Mouse (Mus musculus): Measurements from ENCODE around the gene Crxos.
"Not testable (repeated sequence)": the region's sequence is repeated elsewhere in the genome, so short reads cannot be mapped to it uniquely, and the experiment has no call there.

The Crxos gene

DNA sequence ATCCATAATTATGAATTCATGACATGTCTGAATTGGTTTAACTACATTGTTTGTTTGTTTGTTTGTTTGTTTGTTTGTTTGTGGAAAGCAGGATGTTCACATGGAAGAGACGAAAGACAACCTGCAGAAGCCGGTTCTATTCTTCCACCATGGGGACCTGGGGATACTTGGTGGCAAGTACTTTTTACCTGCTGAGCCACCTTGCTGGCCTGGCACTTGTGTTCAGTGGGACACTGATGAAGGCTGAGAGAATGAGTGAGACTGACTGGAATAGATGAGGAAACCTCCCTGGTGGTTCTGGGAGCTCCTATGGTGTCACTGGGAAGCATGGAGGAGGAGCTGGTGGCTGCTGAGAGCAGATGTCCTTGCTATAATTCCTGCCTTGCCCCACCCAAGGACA lies at the start of gene Crxos:
Crxos (plus strand) TSS at position 301 of the 400 bp plus-strand sequence.
- DNase-seq (ENCODE audit: low spot score) = no peak

- no peak for DNase-seq (ENCODE audit: low spot score)
These were observed 42.8 kb upstream of the Crxos start, which contains the start of gene Obox6 for GRCm38 (mm10) chr7:15839578-15839977. Gene Obox6, minus strand, starts transcription at chr7:15839678.

- no peak for DNase-seq (ENCODE audit: low spot score)
These were observed 22.8 kb upstream of the Crxos start for GRCm38 (mm10) chr7:15859657-15860056.

DNA sequence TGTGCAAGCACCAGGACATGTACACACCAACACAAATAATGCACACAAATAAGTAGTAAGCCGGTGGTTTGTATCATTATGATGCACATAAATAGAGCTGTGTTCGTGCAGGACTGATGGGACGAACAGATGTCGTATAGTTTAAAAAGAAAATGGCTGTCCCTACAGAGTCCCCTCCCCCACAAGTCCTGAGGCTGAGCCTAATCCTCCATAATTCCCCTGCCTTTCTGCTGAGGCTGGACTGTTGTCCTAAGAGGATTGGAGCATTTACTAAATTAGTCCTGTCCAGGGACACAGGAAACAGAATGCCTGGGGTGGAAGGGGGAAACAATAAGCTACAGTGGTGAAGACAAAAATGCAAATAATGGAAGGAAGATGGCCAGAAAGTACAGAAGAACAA lies 18.3 kb upstream of the Crxos start:
- DNase-seq (ENCODE audit: low spot score) = no peak

- no peak for DNase-seq (ENCODE audit: low spot score)
These were observed 2.7 kb upstream of the Crxos start, which contains the start of gene Crx for GRCm38 (mm10) chr7:15879756-15880155. Gene Crx, minus strand, starts transcription at chr7:15879968.

DNA sequence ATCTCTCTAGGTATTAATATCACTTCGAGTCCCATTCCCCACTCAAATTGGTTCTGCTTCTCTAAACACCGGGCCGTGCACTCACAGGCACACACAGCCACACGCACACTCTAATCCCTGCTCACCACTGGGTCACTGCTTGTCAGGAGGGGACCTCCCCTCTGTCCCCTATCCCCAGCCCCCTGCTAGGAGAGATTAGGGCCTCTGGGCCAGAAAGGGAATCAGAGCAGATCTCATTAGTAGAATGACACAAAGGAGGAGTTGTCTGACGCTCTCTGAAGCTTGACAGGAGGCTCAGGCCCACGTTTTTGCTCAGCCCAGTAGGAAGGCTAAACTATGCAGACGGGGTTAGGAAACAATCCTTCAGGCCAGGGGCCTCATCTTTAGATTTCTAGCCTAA lies 1.0 kb upstream of the Crxos start:
- no peak for DNase-seq (ENCODE audit: low spot score)

DNA sequence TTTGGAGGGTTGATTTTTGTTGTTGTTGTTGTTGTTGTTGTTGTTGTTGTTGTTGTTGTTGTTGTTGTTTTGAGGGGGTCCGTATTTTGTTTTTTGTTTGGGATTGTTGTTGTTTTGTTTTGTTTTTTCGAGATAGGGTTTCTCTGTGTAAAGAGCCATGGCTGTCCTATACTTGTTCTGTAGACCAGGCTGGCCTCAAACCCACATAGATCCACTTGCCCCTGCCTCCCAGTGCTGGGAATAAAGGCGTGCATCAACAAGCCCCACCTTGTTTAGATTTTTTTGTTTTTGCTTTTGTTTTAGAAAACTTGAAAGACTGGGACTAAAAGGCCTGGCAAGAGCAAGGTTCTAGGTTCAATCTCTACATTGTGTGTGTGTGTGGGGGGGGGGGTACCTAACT lies 586 bp upstream of the Crxos start:
- DNase-seq (ENCODE audit: low spot score) = no peak

DNA sequence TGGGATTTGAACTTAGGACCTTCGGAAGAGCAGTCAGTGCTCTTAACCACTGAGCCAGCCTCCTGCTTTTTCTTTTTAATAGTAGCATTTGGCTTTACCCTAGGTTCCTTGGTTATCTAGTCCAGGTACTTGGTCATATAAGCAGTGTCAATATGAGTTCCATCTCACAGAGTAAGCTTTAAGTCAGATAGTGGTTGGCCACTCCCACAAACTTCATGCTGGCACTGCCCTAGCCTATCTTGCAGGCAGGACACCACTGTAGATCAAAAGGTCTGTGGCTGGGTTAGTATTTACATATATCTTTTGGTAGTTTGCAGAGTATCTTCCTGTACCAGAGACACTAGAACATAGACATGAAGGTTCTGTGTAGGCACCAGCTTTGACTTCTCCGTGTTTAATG lies 1.7 kb downstream of the Crxos start:
- DNase-seq (ENCODE audit: low spot score) = no peak

- DNase-seq (ENCODE audit: low spot score) = no peak
These were observed 11.8 kb downstream of the Crxos start for GRCm38 (mm10) chr7:15894251-15894650.

DNA sequence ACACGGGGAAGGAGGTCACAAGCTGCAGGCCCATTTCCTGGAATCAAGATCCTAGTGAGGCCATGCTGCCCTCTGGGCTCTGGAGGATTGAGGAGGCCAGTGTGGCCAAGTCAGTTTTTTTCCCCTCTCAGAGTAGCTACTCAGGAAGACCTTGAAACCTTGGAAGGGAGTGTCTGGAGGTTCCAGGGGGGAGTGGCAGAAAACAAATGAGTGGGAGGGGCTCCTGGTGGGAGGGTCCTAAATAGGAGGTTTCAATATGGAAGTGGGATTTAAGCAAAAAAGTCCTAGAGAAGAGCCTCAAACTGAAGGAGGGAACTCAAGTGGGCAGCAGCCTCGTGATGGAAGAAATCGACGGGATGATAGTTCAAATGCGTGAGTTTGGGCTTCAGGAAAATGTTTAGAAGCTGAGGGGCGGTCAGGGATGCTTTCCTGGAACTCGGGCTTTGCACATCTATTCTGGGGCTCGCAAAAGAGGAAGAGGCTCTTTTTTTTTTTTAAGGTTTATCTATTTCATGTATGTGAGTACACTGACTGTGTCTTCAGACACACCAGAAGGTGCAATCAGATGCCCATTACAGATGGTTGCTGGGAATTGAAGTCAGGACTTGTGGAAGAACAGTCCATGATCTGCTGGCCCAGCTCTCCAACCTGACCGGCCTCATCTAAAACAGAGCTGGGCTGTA lies 19.1 kb downstream of the Crxos start:
- no peak for DNase-seq (ENCODE audit: low spot score)

- DNase-seq (ENCODE audit: low spot score) = no peak
These were observed 23.4 kb downstream of the Crxos start for GRCm38 (mm10) chr7:15905861-15906260.

DNA sequence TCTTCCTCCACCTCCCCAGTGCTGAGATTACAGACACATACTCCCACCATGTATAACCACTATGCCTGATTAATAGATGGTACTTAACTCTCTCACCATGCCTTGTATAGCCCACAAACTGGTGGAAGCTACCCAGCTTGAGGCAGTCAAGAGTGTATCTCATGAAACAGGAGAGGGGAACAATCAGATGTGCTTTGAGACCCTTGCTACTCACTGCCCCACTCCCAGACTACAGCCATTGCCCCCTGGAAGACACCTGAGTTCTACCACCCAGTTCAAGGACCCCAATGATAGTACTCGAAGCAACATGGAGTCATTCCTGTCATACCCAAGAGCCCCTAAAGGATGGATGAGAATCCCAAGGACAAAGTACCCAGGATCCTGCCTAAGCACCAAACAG lies 24.2 kb downstream of the Crxos start:
- DNase-seq (ENCODE audit: low spot score) = no peak

- no peak for DNase-seq (ENCODE audit: low spot score)
These were observed 25.7 kb downstream of the Crxos start for GRCm38 (mm10) chr7:15907971-15908590.

DNA sequence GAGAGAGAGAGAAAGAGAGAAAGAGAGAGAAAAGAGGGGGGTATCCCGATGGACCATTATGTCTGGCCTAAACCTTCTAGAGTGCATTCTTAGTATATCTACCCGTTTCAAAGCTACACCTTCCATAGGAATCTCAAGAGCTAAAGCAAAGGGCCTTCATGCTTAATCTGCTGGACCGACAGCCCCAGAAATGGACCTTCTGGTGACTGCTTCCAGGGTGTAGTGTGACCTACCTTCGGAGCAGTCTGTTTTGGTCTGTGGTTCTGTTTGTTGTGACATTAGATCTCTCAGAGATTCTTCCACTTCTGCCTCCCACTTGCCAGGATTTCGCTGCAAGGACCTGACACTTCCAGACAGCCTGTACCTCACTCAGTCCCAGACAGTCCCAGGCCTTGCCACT lies 28.1 kb downstream of the Crxos start:
- no peak for DNase-seq (ENCODE audit: low spot score)

DNA sequence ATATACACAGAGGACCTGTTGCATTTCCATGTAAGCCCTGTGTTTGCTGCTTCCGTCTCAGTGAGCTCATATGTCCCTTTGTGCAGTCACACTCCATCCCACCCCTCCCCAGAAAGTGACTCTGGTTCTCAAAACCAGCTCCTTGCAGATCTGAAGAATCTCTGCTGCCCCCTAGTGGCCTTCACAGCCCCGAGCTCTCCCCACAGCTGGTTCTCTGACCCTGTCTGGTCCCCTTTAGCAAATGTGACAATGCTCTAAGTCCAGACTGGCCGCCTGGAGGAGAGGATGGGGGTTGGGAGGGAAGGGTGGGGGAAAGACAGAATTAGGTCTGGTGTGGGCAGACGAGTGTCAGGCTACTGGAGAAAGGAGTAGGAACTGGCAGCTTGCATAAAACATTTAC lies 29.8 kb downstream of the Crxos start:
- peak; percentile 79 for DNase-seq (ENCODE audit: low spot score)

DNA sequence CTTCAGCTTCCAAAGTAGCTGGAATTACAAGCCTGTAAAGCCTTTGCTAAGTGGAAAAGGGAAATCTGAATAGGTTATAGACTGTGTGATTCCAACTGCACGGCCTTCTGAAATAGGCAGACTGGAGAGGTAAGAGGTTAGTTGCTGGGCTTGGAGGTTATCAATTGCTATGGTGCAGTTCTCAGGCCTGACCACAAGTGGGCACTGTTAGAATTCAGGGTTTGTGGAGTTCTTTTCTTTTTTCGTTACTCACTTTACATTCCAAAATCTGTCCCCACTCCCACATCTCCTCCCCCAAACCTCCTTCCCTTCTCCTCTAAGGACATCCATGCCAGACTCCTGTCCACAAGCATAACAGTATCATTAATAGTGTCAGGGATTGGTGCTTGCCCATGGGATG lies 31.8 kb downstream of the Crxos start:
- DNase-seq (ENCODE audit: low spot score) = no peak

GRCm38 (mm10) chr7:15914751-15915150 lies 32.3 kb downstream of the Crxos start:
- DNase-seq (ENCODE audit: low spot score) = no peak

DNA sequence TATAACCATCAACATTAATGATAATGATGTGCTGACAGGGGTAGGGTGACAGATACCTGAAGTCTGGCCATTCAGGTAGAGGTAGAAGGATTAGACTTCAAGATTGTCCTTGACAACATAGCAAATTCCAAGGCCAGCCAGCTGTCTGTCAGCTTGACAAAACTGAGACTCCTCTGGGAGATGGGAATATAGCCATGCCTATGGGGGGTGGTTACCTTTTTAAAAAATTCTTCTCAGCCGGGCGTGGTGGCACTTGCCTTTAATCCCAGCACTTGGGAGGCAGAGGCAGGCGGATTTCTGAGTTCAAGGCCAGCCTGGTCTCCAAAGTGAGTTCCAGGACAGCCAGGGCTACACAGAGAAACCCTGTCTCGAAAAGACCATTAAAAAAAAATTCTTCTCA lies 33.3 kb downstream of the Crxos start:
- not testable (repeated sequence) for DNase-seq (ENCODE audit: low spot score)

- no peak for DNase-seq (ENCODE audit: low spot score)
These were observed 33.8 kb downstream of the Crxos start for GRCm38 (mm10) chr7:15916134-15916723.

DNA sequence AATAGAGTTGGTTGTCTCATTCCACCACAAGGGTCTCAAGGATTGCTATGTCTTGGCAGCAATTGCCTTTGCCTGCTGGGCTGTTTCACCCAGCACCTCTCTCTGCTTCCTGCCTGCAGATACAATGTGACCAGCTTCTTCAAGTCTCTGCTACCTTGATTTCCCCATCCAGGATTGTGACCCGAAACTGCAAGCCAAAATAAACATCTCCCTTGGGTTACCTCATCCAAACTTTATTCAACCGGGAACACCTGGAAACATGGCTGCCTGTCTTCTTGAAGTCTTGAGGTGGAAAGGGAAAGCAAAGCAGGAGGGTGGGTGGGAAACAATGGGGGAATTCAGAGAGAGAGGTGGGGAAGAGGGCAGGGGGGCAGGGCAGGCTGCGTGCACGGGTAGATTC lies 34.6 kb downstream of the Crxos start:
- DNase-seq (ENCODE audit: low spot score) = no peak

DNA sequence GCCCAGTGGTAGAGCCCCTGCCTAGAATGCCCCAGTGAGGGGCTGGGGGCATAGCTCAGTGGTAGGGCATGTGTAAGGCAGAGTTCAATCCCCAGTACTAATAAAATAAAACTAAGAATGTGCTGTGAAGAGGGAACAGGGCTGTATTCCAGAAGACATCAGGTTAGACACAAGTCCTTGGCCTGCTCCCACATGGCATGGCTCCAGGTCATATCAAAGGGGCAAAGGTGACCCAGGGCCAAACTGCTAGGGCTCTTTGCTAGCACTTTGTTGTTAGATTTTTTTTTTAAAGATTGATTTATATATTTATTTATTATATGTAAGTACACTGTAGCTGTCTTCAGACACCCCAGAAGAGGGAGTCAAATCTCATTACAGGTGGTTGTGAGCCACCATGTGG lies 36.0 kb downstream of the Crxos start:
- DNase-seq (ENCODE audit: low spot score) = no peak

DNA sequence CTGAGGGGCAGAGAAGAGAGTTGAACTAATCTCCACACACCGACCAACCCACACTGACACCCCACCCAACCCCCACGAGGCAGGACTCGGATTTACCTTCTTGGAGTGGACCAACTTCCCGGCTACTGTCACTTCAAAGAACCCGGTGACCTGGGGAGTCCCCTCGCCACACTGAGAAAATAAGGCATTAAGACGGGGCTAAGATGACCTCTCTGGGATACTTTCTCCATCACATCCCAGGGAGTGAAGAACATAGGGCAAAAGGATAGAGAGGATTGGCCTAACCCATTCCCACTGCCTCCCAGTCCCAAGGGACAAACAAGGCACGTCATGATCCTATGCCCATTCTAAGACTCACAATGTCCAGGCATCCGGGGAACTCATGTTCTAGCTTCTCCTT lies 37.5 kb downstream of the Crxos start:
- DNase-seq (ENCODE audit: low spot score) = no peak

DNA sequence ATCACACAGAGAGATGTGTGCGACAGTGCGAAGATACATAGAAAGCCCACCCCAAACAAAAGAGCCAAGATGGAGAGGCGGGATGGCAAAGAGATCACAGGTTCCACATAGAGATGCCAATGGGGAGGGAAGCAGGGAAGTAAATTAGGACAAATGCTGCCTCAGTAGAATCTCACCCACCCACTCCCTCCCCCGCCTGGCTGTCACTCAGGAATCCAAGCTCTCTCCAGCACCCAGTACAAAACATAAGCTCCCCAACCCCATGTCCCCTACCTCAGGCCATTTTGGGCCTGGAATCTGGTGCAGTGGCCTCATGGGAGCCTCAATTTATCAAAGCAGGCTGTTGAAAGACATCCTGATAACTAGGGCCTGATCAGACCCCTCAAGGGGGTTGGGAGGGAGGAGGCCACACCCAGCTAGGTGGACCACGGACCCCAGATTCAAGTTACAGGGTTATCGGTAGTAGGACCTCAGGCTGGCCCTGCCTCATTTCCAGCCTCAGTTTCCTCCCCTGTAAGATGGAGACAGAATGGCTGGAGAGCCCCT lies 38.3 kb downstream of the Crxos start:
- DNase-seq (ENCODE audit: low spot score) = no peak
